Mouse (Mus musculus): ENCODE results near the gene Serf2.
"Not testable (repeated sequence)": the region's sequence is repeated elsewhere in the genome, so short reads cannot be mapped to it uniquely, and the experiment has no call there.

The Serf2 gene

DNA sequence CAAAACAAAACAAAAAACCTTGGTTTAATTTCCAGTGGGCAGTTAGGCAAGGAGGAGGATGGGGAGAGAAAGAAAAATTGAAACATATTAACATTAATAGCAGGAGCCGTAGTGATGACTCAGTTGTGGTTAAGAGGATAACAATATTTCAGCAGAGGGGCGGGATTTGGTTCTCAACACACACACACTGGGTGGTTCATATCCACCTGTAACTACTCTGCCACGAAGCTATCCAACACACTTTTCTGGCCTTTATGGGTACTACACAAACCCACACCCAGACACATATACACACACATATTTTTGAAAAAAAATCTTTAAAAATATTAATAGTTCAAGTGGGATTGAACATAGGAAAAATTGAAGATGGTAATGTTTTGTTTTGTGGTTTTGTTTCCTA lies 2.0 kb upstream of the Serf2 start:
- peak; percentile 84 for DNase-seq (ENCODE audit: low read depth)

DNA sequence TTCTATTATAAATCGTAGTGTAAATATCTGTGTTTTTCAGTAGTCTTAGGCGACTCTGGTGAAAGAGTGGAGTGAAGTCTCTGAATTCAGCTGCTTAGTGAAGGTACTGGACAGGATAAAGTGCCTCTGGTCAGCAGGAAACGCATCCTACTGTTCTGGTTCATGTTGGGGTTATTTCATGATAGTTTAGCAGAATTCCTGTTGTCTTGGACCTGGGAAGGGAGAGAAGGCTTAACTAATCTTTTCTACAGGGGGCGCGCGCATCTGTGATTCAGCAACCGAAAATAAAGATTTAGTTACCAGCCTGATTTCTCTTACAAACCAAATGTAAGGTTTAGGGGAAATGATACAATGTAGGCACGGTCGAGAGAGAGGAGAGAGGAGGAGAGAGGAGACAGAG lies 859 bp upstream of the Serf2 start:
- peak; percentile 74 for DNase-seq (ENCODE audit: low read depth)

GRCm38 (mm10) chr2:121449545-121450011 lies 583 bp downstream of the Serf2 start:
- no peak for DNase-seq (ENCODE audit: low read depth)

DNA sequence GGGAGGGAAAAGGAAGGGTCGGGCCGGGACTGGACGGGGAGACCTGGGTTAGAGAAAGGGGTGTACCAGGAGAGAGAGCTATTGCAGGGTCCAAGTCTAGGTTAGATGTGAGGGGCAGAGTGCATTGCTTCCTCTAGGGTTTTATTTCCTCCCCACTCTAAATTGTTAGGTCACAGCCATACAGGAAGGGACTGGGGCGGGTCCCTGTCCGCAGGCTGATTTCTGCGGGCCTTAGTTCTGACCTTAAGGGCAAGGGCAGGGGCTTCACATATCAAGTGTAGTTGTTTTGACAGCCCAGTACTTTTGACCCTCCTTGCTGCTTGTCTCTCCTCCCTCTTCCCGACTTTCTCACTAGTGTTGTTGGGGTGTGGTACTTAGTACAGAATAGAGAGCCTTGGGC lies 1.1 kb downstream of the Serf2 start:
- DNase-seq (ENCODE audit: low read depth): peak; percentile 51

- DNase-seq (ENCODE audit: low read depth): no peak
Measured at GRCm38 (mm10) chr2:121452361-121452760, 3.4 kb downstream of the Serf2 start.

- DNase-seq (ENCODE audit: low read depth): no peak
Measured at GRCm38 (mm10) chr2:121452990-121453389, 4.0 kb downstream of the Serf2 start, which contains the start of gene Hypk. Gene Hypk, plus strand, starts transcription at chr2:121453290.

- no peak for DNase-seq (ENCODE audit: low read depth)
Measured at GRCm38 (mm10) chr2:121453917-121454316, 4.9 kb downstream of the Serf2 start.

GRCm38 (mm10) chr2:121455534-121455933 lies 6.5 kb downstream of the Serf2 start:
- no peak for DNase-seq (ENCODE audit: low read depth)

DNA sequence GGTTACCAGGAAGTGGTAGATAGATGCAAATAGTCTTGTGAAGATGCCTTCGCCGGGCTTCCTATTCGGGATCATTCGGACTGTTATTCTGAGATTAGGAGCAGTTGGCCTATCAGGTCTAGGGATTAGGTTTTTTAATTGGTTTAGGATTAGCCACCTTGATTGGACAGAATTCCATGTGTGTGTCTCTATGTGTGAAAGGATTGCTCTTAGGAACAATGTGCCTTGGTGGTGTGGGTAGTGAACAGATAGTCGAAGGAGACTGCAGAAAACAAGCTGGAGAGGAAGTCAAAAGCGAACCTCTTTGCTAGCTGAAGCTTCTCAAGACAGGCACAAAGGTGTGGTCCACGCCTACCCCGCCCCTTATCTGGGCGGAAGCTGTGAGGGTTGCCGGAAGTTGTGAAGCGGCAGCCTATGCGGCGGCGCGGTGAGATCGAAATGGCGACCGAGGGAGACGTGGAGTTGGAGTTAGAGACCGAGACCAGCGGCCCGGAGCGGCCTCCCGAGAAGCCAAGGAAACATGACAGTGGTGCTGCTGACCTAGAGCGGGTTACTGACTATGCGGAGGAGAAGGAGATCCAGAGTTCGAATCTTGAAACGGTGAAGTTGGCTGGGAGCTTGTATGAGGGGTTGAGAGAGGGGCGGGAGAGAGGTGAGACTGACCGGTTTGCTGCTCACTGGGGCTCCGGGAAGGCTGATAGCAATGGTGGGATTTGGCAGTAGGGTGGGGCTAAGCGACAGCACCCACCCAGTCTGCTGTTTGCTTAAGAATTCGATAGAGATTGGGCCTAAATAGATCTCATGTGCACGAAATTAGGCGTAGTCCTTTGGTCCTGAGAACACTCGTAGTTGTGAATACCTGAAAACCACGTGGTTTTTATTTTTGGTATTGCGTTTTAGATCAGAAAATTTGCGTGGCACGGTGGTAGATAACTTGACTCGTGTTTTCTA lies 8.0 kb downstream of the Serf2 start, which contains the start of gene Serinc4:
TSS of gene Serinc4 (minus strand) at position 90 of the 951 bp plus-strand sequence.
- DNase-seq (ENCODE audit: low read depth): peak; percentile 90

DNA sequence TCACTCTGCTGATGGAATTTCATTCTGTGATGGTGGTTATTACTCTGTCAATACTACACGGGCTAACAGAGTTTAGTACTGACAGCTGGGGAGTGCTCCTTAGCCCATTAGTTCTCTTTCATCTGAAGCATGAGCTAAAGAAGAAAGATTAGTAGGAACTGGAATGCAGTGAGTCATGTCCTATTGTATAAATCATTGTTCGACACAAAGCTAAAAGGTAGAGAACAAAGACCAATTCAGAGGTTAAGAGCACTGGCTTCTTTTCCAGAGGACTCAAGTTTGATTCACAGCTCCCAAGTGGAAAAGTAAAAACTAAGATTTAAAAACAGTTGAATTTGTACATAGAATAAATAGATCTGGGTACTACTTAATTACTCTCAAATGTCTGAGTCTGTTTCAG lies 11.1 kb downstream of the Serf2 start:
- no peak for DNase-seq (ENCODE audit: low read depth)

DNA sequence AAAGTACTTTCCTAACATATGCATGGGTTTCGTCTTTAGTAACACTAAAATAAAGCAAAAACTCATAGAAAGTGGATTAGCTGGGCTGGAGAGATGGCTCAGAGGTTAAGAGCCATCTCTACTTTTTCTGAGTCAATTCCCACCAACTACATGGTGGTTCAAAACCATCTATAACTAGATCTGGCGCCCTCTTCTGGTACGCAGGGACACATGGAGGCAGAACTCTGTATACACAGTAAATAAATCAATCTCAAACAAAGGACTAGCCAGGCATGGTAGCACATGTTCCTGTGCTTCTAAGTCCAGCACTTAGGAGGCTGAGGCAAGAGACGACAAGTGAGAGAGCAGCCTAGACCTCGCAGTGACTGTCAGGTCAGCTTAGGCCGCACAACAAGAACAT lies 20.0 kb downstream of the Serf2 start:
- not testable (repeated sequence) for DNase-seq (ENCODE audit: low read depth)

DNA sequence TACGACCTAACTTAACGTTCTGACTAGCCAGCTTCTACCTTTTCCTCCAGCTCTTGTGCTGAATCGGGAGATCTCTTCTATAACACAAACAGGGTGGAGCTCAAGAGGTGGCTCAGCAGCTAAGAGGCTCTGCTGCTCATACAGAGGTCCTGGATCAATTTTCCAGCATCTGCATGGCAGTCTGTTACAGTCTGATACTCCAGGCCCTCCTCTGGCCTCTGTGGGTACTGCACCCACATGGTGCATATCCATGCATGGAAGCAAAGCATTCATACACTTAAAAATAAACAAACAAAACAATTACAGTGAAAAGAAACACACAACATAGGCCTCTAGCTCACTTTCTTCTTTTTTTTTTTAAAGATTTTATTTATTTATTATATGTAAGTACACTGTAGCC lies 23.8 kb downstream of the Serf2 start:
- not testable (repeated sequence) for DNase-seq (ENCODE audit: low read depth)

- peak; percentile 93 for DNase-seq (ENCODE audit: low read depth)
Measured at GRCm38 (mm10) chr2:121473301-121474179, 24.5 kb downstream of the Serf2 start, which contains the start of gene Mfap1b. Gene Mfap1b, minus strand, starts transcription at chr2:121474067.

DNA sequence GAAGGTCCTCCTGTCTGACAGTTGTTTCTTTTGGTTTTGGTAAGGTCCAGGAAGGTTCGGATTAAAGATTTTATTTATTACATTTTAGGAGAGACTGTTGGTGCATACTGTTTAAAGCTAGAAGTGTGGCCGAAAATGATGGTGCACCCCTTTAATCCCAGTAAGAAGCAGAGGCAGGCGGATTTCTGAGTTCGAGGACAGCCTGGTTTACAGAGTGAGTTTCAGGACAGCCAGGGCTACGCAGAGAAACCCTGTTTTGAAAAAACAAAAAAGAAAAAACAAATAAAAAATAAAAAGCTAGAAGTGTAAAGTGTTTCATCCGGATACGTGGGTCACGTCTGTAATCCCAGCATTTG lies 25.2 kb downstream of the Serf2 start:
- DNase-seq (ENCODE audit: low read depth): no peak

DNA sequence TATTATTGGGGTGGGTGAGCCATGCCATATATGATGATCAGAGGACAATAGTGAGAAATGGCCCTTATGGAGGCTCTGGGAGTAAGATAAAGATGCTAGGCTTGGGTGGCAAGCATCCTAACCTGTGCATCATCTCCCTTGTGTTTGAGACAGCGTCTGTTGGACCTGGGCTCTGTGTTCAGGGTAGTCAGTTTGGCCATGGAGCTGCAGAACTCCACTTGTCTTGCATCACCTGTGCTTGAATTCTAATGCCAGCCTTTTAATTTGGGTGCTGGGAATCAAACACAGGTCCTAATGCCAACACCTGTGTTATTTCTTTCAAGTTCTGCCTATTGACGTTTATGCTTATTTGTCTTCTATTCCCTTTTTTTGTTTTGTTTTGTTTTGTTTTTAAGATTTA lies 26.3 kb downstream of the Serf2 start:
- DNase-seq (ENCODE audit: low read depth): not testable (repeated sequence)

DNA sequence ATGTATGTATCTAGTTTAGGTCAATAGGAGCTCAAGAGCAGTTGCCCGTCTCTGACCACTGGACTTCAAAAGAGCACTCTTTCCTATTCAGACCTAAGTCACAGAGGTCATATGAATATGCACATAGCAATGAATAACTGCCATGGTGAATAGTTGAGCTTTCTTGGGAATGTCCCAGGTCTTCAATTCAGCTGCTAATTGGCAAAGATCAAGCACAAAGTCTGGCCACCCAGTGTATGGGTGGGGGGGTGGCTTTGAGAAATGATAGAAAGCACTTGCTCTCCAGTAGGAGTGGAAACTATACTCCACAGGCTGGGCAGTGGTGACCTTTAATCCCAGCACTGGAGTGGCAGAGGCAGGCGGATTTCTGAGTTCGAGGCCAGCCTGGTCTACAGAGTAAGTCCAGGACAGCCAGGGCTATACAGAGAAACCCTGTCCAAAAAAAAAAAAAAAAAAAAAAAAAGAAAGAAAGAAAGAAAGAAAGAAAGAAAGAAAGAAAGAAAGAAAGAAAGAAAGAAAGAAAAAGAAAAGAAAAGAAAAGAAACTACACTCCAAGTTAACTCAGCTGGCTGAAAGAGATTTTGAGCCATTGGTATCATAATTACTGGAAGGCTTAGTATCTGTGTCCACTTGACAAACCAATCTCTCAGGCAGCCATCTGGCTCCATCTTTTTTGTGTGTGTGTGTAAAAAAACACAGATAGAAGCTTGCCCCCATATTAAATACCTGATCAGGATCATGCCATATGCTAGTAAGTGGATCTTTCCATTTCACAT lies 28.7 kb downstream of the Serf2 start:
- no peak for DNase-seq (ENCODE audit: low read depth)

DNA sequence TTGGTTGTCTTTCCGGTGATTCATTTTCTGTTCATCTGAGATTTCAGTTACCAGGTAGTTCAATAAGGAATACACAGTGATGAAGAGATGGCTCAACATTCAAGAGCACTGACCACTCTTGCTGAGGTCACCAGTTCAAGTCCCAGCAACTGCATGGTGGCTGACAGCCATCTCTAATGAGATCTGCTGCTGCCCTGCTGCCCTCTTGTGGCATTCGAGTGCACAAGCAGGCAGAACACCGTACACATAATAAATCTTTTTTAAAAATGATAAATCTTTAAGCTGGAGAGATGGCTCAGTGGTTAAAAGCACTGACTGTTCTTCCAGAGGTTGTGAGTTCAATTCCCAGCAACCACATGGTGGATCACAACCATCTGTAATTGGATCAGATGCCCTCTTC lies 31.5 kb downstream of the Serf2 start:
- peak; percentile 78 for DNase-seq (ENCODE audit: low read depth)

- DNase-seq (ENCODE audit: low read depth): not testable (repeated sequence)
Measured at GRCm38 (mm10) chr2:121480916-121481315, 31.9 kb downstream of the Serf2 start.

DNA sequence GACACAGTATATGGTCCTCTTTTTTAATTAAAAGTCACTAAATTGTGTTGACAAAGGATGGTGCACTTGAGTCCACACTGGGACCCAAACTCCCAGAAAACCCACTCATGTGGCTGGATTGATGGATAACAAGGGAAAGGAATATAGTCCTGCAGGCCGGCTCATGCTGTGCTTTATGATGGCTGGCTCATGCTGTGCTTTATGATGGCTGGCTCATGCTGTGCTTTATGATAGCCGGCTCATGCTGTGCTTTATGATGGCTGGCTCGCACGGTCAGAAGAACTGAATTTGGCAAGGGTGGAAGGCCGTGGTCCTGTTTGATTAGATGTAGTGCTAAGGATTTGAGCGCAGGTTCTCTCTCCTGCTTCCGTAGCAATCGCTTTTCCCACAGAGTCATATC lies 34.6 kb downstream of the Serf2 start:
- DNase-seq (ENCODE audit: low read depth): no peak

DNA sequence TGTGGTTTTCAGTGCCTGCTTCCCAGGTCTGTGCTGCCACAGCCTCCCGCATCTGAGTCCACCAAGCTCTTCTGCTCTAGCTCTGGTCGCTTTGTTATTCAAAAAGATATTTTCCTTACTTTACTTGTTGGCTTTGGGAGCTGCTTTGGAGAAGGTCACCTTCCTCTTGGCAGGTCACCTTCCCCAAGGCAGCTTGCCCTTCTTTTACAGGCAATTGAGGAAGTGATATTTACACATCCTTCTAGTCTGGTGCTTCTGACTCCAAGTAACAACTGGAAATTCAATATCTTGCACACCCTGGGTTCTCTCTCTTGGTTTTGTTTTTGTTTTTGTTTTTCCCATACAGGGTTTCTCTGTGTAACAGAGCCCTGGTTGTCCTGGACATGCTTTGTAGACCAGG lies 35.4 kb downstream of the Serf2 start:
- not testable (repeated sequence) for DNase-seq (ENCODE audit: low read depth)

GRCm38 (mm10) chr2:121501550-121501949 lies 52.6 kb downstream of the Serf2 start:
- not testable (repeated sequence) for DNase-seq (ENCODE audit: low read depth)

Measured in 416B (cell line).